Mouse (Mus musculus): ENCODE results near the gene Mlip. TPM values are rescaled to one million over a fixed set of nuclear protein-coding genes. Genes with fewer than 3 reads are reported as not detected.
A peak's percentile ranks its signal among the peaks of the same experiment; 100 is the strongest.
"Not testable (repeated sequence)": the region's sequence is repeated elsewhere in the genome, so short reads cannot be mapped to it uniquely, and the experiment has no call there.

Gene Mlip
- polyA plus RNA-seq, 1 experiment, result not detected

- Histone ChIP-seq H3K4me3 (ENCODE audit: insufficient read depth, low read length) (no peak overlapping the region), H3K4me1 (ENCODE audit: control insufficient read depth, insufficient read depth, low read length) (no peaks in the 10 kb centered on the region)
- TF ChIP-seq CTCF (IDR thresholded peaks at IDR 0.05; ENCODE audit: low read depth, low read length), result no peak
- TF ChIP-seq POLR2A (IDR thresholded peaks at IDR 0.05; ENCODE audit: borderline replicate concordance, low read depth, low read length), result no peak
Measured at GRCm38 (mm10) chr9:77382514-77382913, 29.7 kb upstream of the Mlip start.

GRCm38 (mm10) chr9:77381565-77381964 lies 28.8 kb upstream of the Mlip start:
- Histone ChIP-seq H3K27ac (ENCODE audit: insufficient read depth, low read depth, low read length) (no peak overlapping the region), H3K4me3 (ENCODE audit: insufficient read depth, low read length) (no peak overlapping the region), H3K4me1 (ENCODE audit: control insufficient read depth, insufficient read depth, low read length) (no peaks in the 10 kb centered on the region)
- TF ChIP-seq CTCF (IDR thresholded peaks at IDR 0.05; ENCODE audit: low read depth, low read length) (peak; percentile 75), POLR2A (IDR thresholded peaks at IDR 0.05; ENCODE audit: borderline replicate concordance, low read depth, low read length) (no peak)

More at GRCm38 (mm10) chr9:77382514-77382913, 29.7 kb upstream of the Mlip start:
- H3K27ac ChIP-seq (ENCODE audit: insufficient read depth, low read depth, low read length), result no peak overlapping the region

- Histone ChIP-seq H3K4me3 (ENCODE audit: insufficient read depth, low read length) (no peak overlapping the region), H3K4me1 (ENCODE audit: control insufficient read depth, insufficient read depth, low read length) (no peaks in the 10 kb centered on the region), H3K27ac (ENCODE audit: insufficient read depth, low read depth, low read length) (no peak overlapping the region)
- no peak for TF ChIP-seq POLR2A (IDR thresholded peaks at IDR 0.05; ENCODE audit: borderline replicate concordance, low read depth, low read length)
- peak; percentile 30; the same call in 1 of the 2 replicates for TF ChIP-seq CTCF (IDR thresholded peaks at IDR 0.05; ENCODE audit: low read depth, low read length)
Measured at GRCm38 (mm10) chr9:77379625-77380024, 26.9 kb upstream of the Mlip start.

GRCm38 (mm10) chr9:77377696-77378095 lies 24.9 kb upstream of the Mlip start:
- H3K4me1 ChIP-seq (ENCODE audit: control insufficient read depth, insufficient read depth, low read length), result no peaks in the 10 kb centered on the region
- no peak for TF ChIP-seq CTCF (IDR thresholded peaks at IDR 0.05; ENCODE audit: low read depth, low read length)
- no peak for TF ChIP-seq POLR2A (IDR thresholded peaks at IDR 0.05; ENCODE audit: borderline replicate concordance, low read depth, low read length)
- no peak overlapping the region for H3K4me3 ChIP-seq (ENCODE audit: insufficient read depth, low read length)

GRCm38 (mm10) chr9:77377082-77377481 lies 24.3 kb upstream of the Mlip start:
- H3K4me1 ChIP-seq (ENCODE audit: control insufficient read depth, insufficient read depth, low read length), result no peaks in the 10 kb centered on the region
- TF ChIP-seq POLR2A (IDR thresholded peaks at IDR 0.05; ENCODE audit: borderline replicate concordance, low read depth, low read length), result no peak
- TF ChIP-seq CTCF (IDR thresholded peaks at IDR 0.05; ENCODE audit: low read depth, low read length), result no peak
- no peak overlapping the region for H3K27ac ChIP-seq (ENCODE audit: insufficient read depth, low read depth, low read length)
- no peak overlapping the region for H3K4me3 ChIP-seq (ENCODE audit: insufficient read depth, low read length)

More at GRCm38 (mm10) chr9:77377696-77378095, 24.9 kb upstream of the Mlip start:
- H3K27ac ChIP-seq (ENCODE audit: insufficient read depth, low read depth, low read length), result no peak overlapping the region

- Histone ChIP-seq H3K4me1 (ENCODE audit: control insufficient read depth, insufficient read depth, low read length) (no peaks in the 10 kb centered on the region), H3K4me3 (ENCODE audit: insufficient read depth, low read length) (no peak overlapping the region), H3K27ac (ENCODE audit: insufficient read depth, low read depth, low read length) (no peak overlapping the region)
- TF ChIP-seq CTCF (IDR thresholded peaks at IDR 0.05; ENCODE audit: low read depth, low read length) (no peak), POLR2A (IDR thresholded peaks at IDR 0.05; ENCODE audit: borderline replicate concordance, low read depth, low read length) (no peak)
Measured at GRCm38 (mm10) chr9:77376561-77376960, 23.8 kb upstream of the Mlip start.

GRCm38 (mm10) chr9:77370706-77371105 lies 17.9 kb upstream of the Mlip start:
- H3K4me1 ChIP-seq (ENCODE audit: control insufficient read depth, insufficient read depth, low read length), result no peaks in the 10 kb centered on the region
- H3K27ac ChIP-seq (ENCODE audit: insufficient read depth, low read depth, low read length), result no peak overlapping the region
- no peak for TF ChIP-seq POLR2A (IDR thresholded peaks at IDR 0.05; ENCODE audit: borderline replicate concordance, low read depth, low read length)
- TF ChIP-seq CTCF (IDR thresholded peaks at IDR 0.05; ENCODE audit: low read depth, low read length), result no peak
- no peak overlapping the region for H3K4me3 ChIP-seq (ENCODE audit: insufficient read depth, low read length)

GRCm38 (mm10) chr9:77369262-77369661 lies 16.5 kb upstream of the Mlip start:
- no peak overlapping the region for H3K4me3 ChIP-seq (ENCODE audit: insufficient read depth, low read length)
- no peaks in the 10 kb centered on the region for H3K4me1 ChIP-seq (ENCODE audit: control insufficient read depth, insufficient read depth, low read length)
- no peak for TF ChIP-seq CTCF (IDR thresholded peaks at IDR 0.05; ENCODE audit: low read depth, low read length)
- TF ChIP-seq POLR2A (IDR thresholded peaks at IDR 0.05; ENCODE audit: borderline replicate concordance, low read depth, low read length), result no peak
- no peak overlapping the region for H3K27ac ChIP-seq (ENCODE audit: insufficient read depth, low read depth, low read length)

GRCm38 (mm10) chr9:77364681-77365080 lies 11.9 kb upstream of the Mlip start:
- not testable (repeated sequence) for H3K4me1 ChIP-seq (ENCODE audit: control insufficient read depth, insufficient read depth, low read length); H3K4me3 ChIP-seq (ENCODE audit: insufficient read depth, low read length); H3K27ac ChIP-seq (ENCODE audit: insufficient read depth, low read depth, low read length)

- no peak overlapping the region for H3K27ac ChIP-seq (ENCODE audit: insufficient read depth, low read depth, low read length)
- no peaks in the 10 kb centered on the region for H3K4me1 ChIP-seq (ENCODE audit: control insufficient read depth, insufficient read depth, low read length)
- H3K4me3 ChIP-seq (ENCODE audit: insufficient read depth, low read length), result no peak overlapping the region
- TF ChIP-seq POLR2A (IDR thresholded peaks at IDR 0.05; ENCODE audit: borderline replicate concordance, low read depth, low read length) (no peak), CTCF (IDR thresholded peaks at IDR 0.05; ENCODE audit: low read depth, low read length) (no peak)
Measured at GRCm38 (mm10) chr9:77362906-77363305, 10.1 kb upstream of the Mlip start.

- no peak overlapping the region for H3K27ac ChIP-seq (ENCODE audit: insufficient read depth, low read depth, low read length)
- no peaks in the 10 kb centered on the region for H3K4me1 ChIP-seq (ENCODE audit: control insufficient read depth, insufficient read depth, low read length)
- no peak for TF ChIP-seq POLR2A (IDR thresholded peaks at IDR 0.05; ENCODE audit: borderline replicate concordance, low read depth, low read length)
- TF ChIP-seq CTCF (IDR thresholded peaks at IDR 0.05; ENCODE audit: low read depth, low read length), result no peak
- H3K4me3 ChIP-seq (ENCODE audit: insufficient read depth, low read length), result no peak overlapping the region
Measured at GRCm38 (mm10) chr9:77360654-77361053, 7.9 kb upstream of the Mlip start.
